Mouse (Mus musculus): ENCODE measurements around the gene Ube2o. TPM values are rescaled to one million over a fixed set of nuclear protein-coding genes. Genes with fewer than 3 reads are reported as not detected.

The Ube2o gene
- polyA plus RNA-seq, 2 experiments = 18.7 to 29.7 TPM

GRCm38 (mm10) chr11:116604097-116604496 is 22.9 kb upstream of the Ube2o start:
- 91% methylated on average over 12 of the region's 12 CpGs for WGBS
- no peak for TF ChIP-seq POLR2A (IDR thresholded peaks at IDR 0.05; ENCODE audit: borderline replicate concordance, extremely low read depth, insufficient read depth, insufficient read length)
- ATAC-seq (ENCODE audit: low FRiP score, low read depth) = no peak

GRCm38 (mm10) chr11:116603339-116603738 is 22.1 kb upstream of the Ube2o start:
- H3K4me2 ChIP-seq (replicated peaks; ENCODE audit: low read depth, low read length, severe bottlenecking) = no peak overlapping the region
- H3K27ac ChIP-seq (replicated peaks; ENCODE audit: low read depth, low read length) = no peak overlapping the region
- no peaks in the 10 kb centered on the region for H3K27me3 ChIP-seq (ENCODE audit: control insufficient read depth, insufficient read depth, low read length)
- ATAC-seq (ENCODE audit: low FRiP score, low read depth) (no peak), DNase-seq (ENCODE audit: low spot score) (no peak)
- peaks cover 34% of the 10 kb centered on the region for H3K36me3 ChIP-seq (ENCODE audit: control insufficient read depth, insufficient read depth, low read length)
- no peak for TF ChIP-seq POLR2A (IDR thresholded peaks at IDR 0.05; ENCODE audit: borderline replicate concordance, extremely low read depth, insufficient read depth, insufficient read length)
- H3K4me1 ChIP-seq (ENCODE audit: control insufficient read depth, insufficient read depth, low read length) = no peaks in the 10 kb centered on the region
- no peak overlapping the region for H3K4me3 ChIP-seq (replicated peaks; ENCODE audit: low read length)
- WGBS = 94% methylated on average over 10 of the region's 10 CpGs
- no peak overlapping the region for H3K9ac ChIP-seq (ENCODE audit: low read depth, low read length, severe bottlenecking)
- no peaks in the 10 kb centered on the region for H3K9me3 ChIP-seq (ENCODE audit: control insufficient read depth, low read length)

More at GRCm38 (mm10) chr11:116604097-116604496, 22.9 kb upstream of the Ube2o start:
- H3K27me3 ChIP-seq (ENCODE audit: control insufficient read depth, insufficient read depth, low read length) = no peaks in the 10 kb centered on the region
- H3K9me3 ChIP-seq (ENCODE audit: control insufficient read depth, low read length) = no peaks in the 10 kb centered on the region
- H3K4me3 ChIP-seq (replicated peaks; ENCODE audit: low read length) = no peak overlapping the region
- H3K27ac ChIP-seq (replicated peaks; ENCODE audit: low read depth, low read length) = no peak overlapping the region
- no peak for DNase-seq (ENCODE audit: low spot score)
- H3K4me2 ChIP-seq (replicated peaks; ENCODE audit: low read depth, low read length, severe bottlenecking) = no peak overlapping the region
- no peaks in the 10 kb centered on the region for H3K4me1 ChIP-seq (ENCODE audit: control insufficient read depth, insufficient read depth, low read length)
- H3K9ac ChIP-seq (ENCODE audit: low read depth, low read length, severe bottlenecking) = no peak overlapping the region
- peaks cover 34% of the 10 kb centered on the region for H3K36me3 ChIP-seq (ENCODE audit: control insufficient read depth, insufficient read depth, low read length)

GRCm38 (mm10) chr11:116602043-116602442 is 20.8 kb upstream of the Ube2o start:
- no peak for TF ChIP-seq POLR2A (IDR thresholded peaks at IDR 0.05; ENCODE audit: borderline replicate concordance, extremely low read depth, insufficient read depth, insufficient read length)
- no peaks in the 10 kb centered on the region for H3K4me1 ChIP-seq (ENCODE audit: control insufficient read depth, insufficient read depth, low read length)
- H3K9me3 ChIP-seq (ENCODE audit: control insufficient read depth, low read length) = no peaks in the 10 kb centered on the region
- WGBS = 89% methylated on average over 8 of the region's 8 CpGs
- no peaks in the 10 kb centered on the region for H3K27me3 ChIP-seq (ENCODE audit: control insufficient read depth, insufficient read depth, low read length)
- no peak overlapping the region for H3K9ac ChIP-seq (ENCODE audit: low read depth, low read length, severe bottlenecking)
- H3K27ac ChIP-seq (replicated peaks; ENCODE audit: low read depth, low read length) = no peak overlapping the region
- no peak overlapping the region for H3K4me2 ChIP-seq (replicated peaks; ENCODE audit: low read depth, low read length, severe bottlenecking)
- DNase-seq (ENCODE audit: low spot score) (no peak), ATAC-seq (ENCODE audit: low FRiP score, low read depth) (no peak)
- H3K4me3 ChIP-seq (replicated peaks; ENCODE audit: low read length) = no peak overlapping the region
- peaks cover 34% of the 10 kb centered on the region for H3K36me3 ChIP-seq (ENCODE audit: control insufficient read depth, insufficient read depth, low read length)

GRCm38 (mm10) chr11:116601166-116601565 is 19.9 kb upstream of the Ube2o start:
- H3K27ac ChIP-seq (replicated peaks; ENCODE audit: low read depth, low read length) = no peak overlapping the region
- H3K36me3 ChIP-seq (ENCODE audit: control insufficient read depth, insufficient read depth, low read length) = peaks cover 34% of the 10 kb centered on the region
- DNase-seq (ENCODE audit: low spot score) = no peak
- H3K9ac ChIP-seq (ENCODE audit: low read depth, low read length, severe bottlenecking) = no peak overlapping the region
- no peaks in the 10 kb centered on the region for H3K9me3 ChIP-seq (ENCODE audit: control insufficient read depth, low read length)
- H3K4me1 ChIP-seq (ENCODE audit: control insufficient read depth, insufficient read depth, low read length) = no peaks in the 10 kb centered on the region
- no peak for TF ChIP-seq POLR2A (IDR thresholded peaks at IDR 0.05; ENCODE audit: borderline replicate concordance, extremely low read depth, insufficient read depth, insufficient read length)
- WGBS = 93% methylated on average over 8 of the region's 8 CpGs
- ATAC-seq (ENCODE audit: low FRiP score, low read depth) = no peak
- H3K4me3 ChIP-seq (replicated peaks; ENCODE audit: low read length) = no peak overlapping the region
- H3K27me3 ChIP-seq (ENCODE audit: control insufficient read depth, insufficient read depth, low read length) = no peaks in the 10 kb centered on the region
- no peak overlapping the region for H3K4me2 ChIP-seq (replicated peaks; ENCODE audit: low read depth, low read length, severe bottlenecking)

GRCm38 (mm10) chr11:116599230-116599629 is 18.0 kb upstream of the Ube2o start:
- 88% methylated on average over 15 of the region's 15 CpGs for WGBS
- no peaks in the 10 kb centered on the region for H3K4me1 ChIP-seq (ENCODE audit: control insufficient read depth, insufficient read depth, low read length)

GRCm38 (mm10) chr11:116598193-116598592 is 16.9 kb upstream of the Ube2o start:
- H3K9ac ChIP-seq (ENCODE audit: low read depth, low read length, severe bottlenecking) = no peak overlapping the region
- H3K4me3 ChIP-seq (replicated peaks; ENCODE audit: low read length) = no peak overlapping the region
- H3K9me3 ChIP-seq (ENCODE audit: control insufficient read depth, low read length) = no peaks in the 10 kb centered on the region
- no peak overlapping the region for H3K27ac ChIP-seq (replicated peaks; ENCODE audit: low read depth, low read length)
- no peak for TF ChIP-seq POLR2A (IDR thresholded peaks at IDR 0.05; ENCODE audit: borderline replicate concordance, extremely low read depth, insufficient read depth, insufficient read length)
- H3K36me3 ChIP-seq (ENCODE audit: control insufficient read depth, insufficient read depth, low read length) = peaks cover 22% of the 10 kb centered on the region
- ATAC-seq (ENCODE audit: low FRiP score, low read depth) (no peak), DNase-seq (ENCODE audit: low spot score) (no peak)
- peaks cover 1% of the 10 kb centered on the region; the same call in 1 of the 2 replicates for H3K4me1 ChIP-seq (ENCODE audit: control insufficient read depth, insufficient read depth, low read length)
- H3K4me2 ChIP-seq (replicated peaks; ENCODE audit: low read depth, low read length, severe bottlenecking) = no peak overlapping the region
- WGBS = 89% methylated on average over 8 of the region's 8 CpGs
- H3K27me3 ChIP-seq (ENCODE audit: control insufficient read depth, insufficient read depth, low read length) = no peaks in the 10 kb centered on the region

More at GRCm38 (mm10) chr11:116599230-116599629, 18.0 kb upstream of the Ube2o start:
- DNase-seq (ENCODE audit: low spot score) = no peak
- no peaks in the 10 kb centered on the region for H3K9me3 ChIP-seq (ENCODE audit: control insufficient read depth, low read length)
- H3K36me3 ChIP-seq (ENCODE audit: control insufficient read depth, insufficient read depth, low read length) = peaks cover 31% of the 10 kb centered on the region
- no peak for TF ChIP-seq POLR2A (IDR thresholded peaks at IDR 0.05; ENCODE audit: borderline replicate concordance, extremely low read depth, insufficient read depth, insufficient read length)
- no peak overlapping the region for H3K4me2 ChIP-seq (replicated peaks; ENCODE audit: low read depth, low read length, severe bottlenecking)
- no peak overlapping the region for H3K27ac ChIP-seq (replicated peaks; ENCODE audit: low read depth, low read length)
- H3K27me3 ChIP-seq (ENCODE audit: control insufficient read depth, insufficient read depth, low read length) = no peaks in the 10 kb centered on the region
- no peak for ATAC-seq (ENCODE audit: low FRiP score, low read depth)
- no peak overlapping the region for H3K4me3 ChIP-seq (replicated peaks; ENCODE audit: low read length)
- no peak overlapping the region for H3K9ac ChIP-seq (ENCODE audit: low read depth, low read length, severe bottlenecking)
